Mouse (Mus musculus) gastrocnemius, postnatal 36 days (tissue): Measurements from ENCODE around the gene 2510009E07Rik. TPM values are rescaled to one million over a fixed set of nuclear protein-coding genes. Genes with fewer than 3 reads are reported as not detected.

ENCODE experiments used
- total RNA-seq, 2 experiments: library from RNA; stranded (reverse); gene quantifications; 2 replicates each; pipeline ENCODE4 v1.2.3; 2021

2510009E07Rik gene
- total RNA-seq, 2 experiments from 2014 or later = 21.3 to 21.6 TPM

Other genes starting within 250 kb of the 2510009E07Rik start
- gene Ehhadh, start 93.1 kb upstream of the 2510009E07Rik start, total RNA-seq = 1 to 10 TPM; 3.1 to 7.5 TPM
- gene Map3k13, start 99.7 kb upstream of the 2510009E07Rik start, total RNA-seq = under 1 TPM; 0.41 to 0.42 TPM